Mouse (Mus musculus) liver, postnatal 0 days (tissue): ENCODE data around the gene Snrpn. TPM values are rescaled to one million over a fixed set of nuclear protein-coding genes. Genes with fewer than 3 reads are reported as not detected.
"Not testable (repeated sequence)": the region's sequence is repeated elsewhere in the genome, so short reads cannot be mapped to it uniquely, and the experiment has no call there.

ENCODE experiments used
- ATAC-seq: fragments of 200-750 bp; cut with Nextera tagmentation; 2 replicates; pipeline ENCODE4 v1.8.0; 2017; ENCODE audit warnings: mild to moderate bottlenecking, moderate library complexity
- DNase-seq: peaks from one replicate; pipeline ENCODE4 v3.0.0-alpha.2; 2016
- H3K27ac ChIP-seq: fragments of 300-500 bp; sonication (generic); 2 replicates; pipeline ENCODE4 v1.5.1; 2014; ENCODE audit warnings: antibody characterized with exemption, moderate library complexity, mild to moderate bottlenecking, low read depth
- H3K27me3 ChIP-seq: fragments of 300-500 bp; sonication (generic); 2 replicates; pipeline ENCODE4 v1.6.1; 2014; ENCODE audit warnings: low read length, control low read depth, mixed read lengths; ENCODE audit not compliant: insufficient read depth
- H3K36me3 ChIP-seq: fragments of 300-500 bp; sonication (generic); replicated peaks from 2 replicates; pipeline ENCODE4 v1.6.1; 2014; ENCODE audit warnings: mild to moderate bottlenecking, control low read depth, low read length, moderate library complexity, mixed read lengths; ENCODE audit not compliant: insufficient read depth
- H3K4me1 ChIP-seq: fragments of 300-500 bp; sonication (generic); 2 replicates; pipeline ENCODE4 v1.6.1; 2014; ENCODE audit warnings: antibody characterized with exemption, mild to moderate bottlenecking, control low read depth; ENCODE audit not compliant: insufficient read depth
- H3K4me2 ChIP-seq: fragments of 300-500 bp; sonication (generic); 2 replicates; pipeline ENCODE4 v1.6.1; 2014; ENCODE audit warnings: low read depth, mild to moderate bottlenecking, low read length, moderate library complexity, mixed read lengths
- H3K4me3 ChIP-seq: fragments of 300-500 bp; sonication (generic); 2 replicates; pipeline ENCODE4 v1.5.1; 2014; ENCODE audit warnings: low read depth, low read length
- H3K9ac ChIP-seq: fragments of 300-500 bp; sonication (generic); replicated peaks from 2 replicates; pipeline ENCODE4 v1.6.1; 2014; ENCODE audit warnings: mild to moderate bottlenecking, moderate library complexity
- H3K9me3 ChIP-seq: fragments of 300-500 bp; sonication (generic); 2 replicates; pipeline ENCODE4 v1.6.1; 2016; ENCODE audit warnings: mild to moderate bottlenecking, control low read depth, low read length, mixed read lengths
- CTCF ChIP-seq: sonication (generic); IDR thresholded peaks from 2 replicates; pipeline ENCODE4 v1.5.1; 2016; ENCODE audit warnings: antibody characterized with exemption, low read depth
- EP300 ChIP-seq: IDR thresholded peaks from 2 replicates; pipeline ENCODE4 v1.6.1; 2016; ENCODE audit warnings: antibody characterized with exemption, low read depth, mild to moderate bottlenecking
- WGBS: fragments of 180-500 bp; shearing (Covaris S2); extraction: QIAGEN DNeasy Blood & Tissue Kit; methylation state at CpG from one replicate; pipeline ENCODE4 v1.1.7; 2014; ENCODE audit not compliant: insufficient replicate concordance; 5-methylcytosine and 5-hydroxymethylcytosine counted together
- polyA plus RNA-seq: library from polyadenylated mRNA; unstranded; fragments of >200 nt; fragmentation: Nextera tagmentation; extraction: Ambion mirVana; gene quantifications from 2 replicates; pipeline ENCODE4 v1.2.1, GENCODE M21; 2015

Gene Snrpn
- 4.4 and 4.9 TPM in 2 replicates for polyA plus RNA-seq

- H3K27me3 ChIP-seq, result no peaks in the 10 kb centered on the region
- WGBS, result 57% methylated on average over 4 of the region's 4 CpGs
- H3K9me3 ChIP-seq, result no peaks in the 10 kb centered on the region
- no peak within 1 kb of the TSS for H3K9ac ChIP-seq
- H3K4me3 ChIP-seq, result no peak within 1 kb of the TSS
- TF ChIP-seq CTCF (no peak), EP300 (no peak)
- H3K36me3 ChIP-seq, result no peaks in the 10 kb centered on the region
- no peak for ATAC-seq
- no peak within 1 kb of the TSS for H3K27ac ChIP-seq
- DNase-seq, result no peak
- H3K4me1 ChIP-seq, result no peaks in the 10 kb centered on the region
- H3K4me2 ChIP-seq, result no peak within 1 kb of the TSS
These were observed at the start of gene Snrpn for GRCm38 (mm10) chr7:60139742-60140480. Snrpn (minus strand) TSS chr7:60140219.

GRCm38 (mm10) chr7:60170250-60171185, 30.5 kb upstream of the Snrpn start:
- H3K36me3 ChIP-seq, result no peaks in the 10 kb centered on the region
- ATAC-seq, result no peak
- WGBS, result 58% methylated on average over 5 of the region's 5 CpGs

GRCm38 (mm10) chr7:60125332-60125731, 14.7 kb downstream of the Snrpn start:
- Histone ChIP-seq H3K4me2 (no peak overlapping the region), H3K27ac (no peak overlapping the region), H3K9me3 (no peaks in the 10 kb centered on the region), H3K4me3 (no peak overlapping the region), H3K9ac (no peak overlapping the region), H3K36me3 (no peaks in the 10 kb centered on the region), H3K4me1 (no peaks in the 10 kb centered on the region), H3K27me3 (no peaks in the 10 kb centered on the region)
- 65% methylated on average over 7 of the region's 7 CpGs for WGBS
- ATAC-seq, result no peak
- no peak for TF ChIP-seq EP300
- TF ChIP-seq CTCF, result no peak
- DNase-seq, result no peak

More at GRCm38 (mm10) chr7:60170250-60171185, 30.5 kb upstream of the Snrpn start:
- DNase-seq, result no peak
- Histone ChIP-seq H3K9ac (no peak overlapping the region), H3K9me3 (no peaks in the 10 kb centered on the region), H3K27me3 (no peaks in the 10 kb centered on the region), H3K4me3 (no peak overlapping the region), H3K4me1 (no peaks in the 10 kb centered on the region), H3K27ac (no peak overlapping the region), H3K4me2 (no peak overlapping the region)
- TF ChIP-seq EP300, result no peak
- no peak for TF ChIP-seq CTCF

GRCm38 (mm10) chr7:60123086-60123624, 16.9 kb downstream of the Snrpn start:
- H3K27ac ChIP-seq, H3K9ac ChIP-seq, DNase-seq, H3K27me3 ChIP-seq, H3K4me3 ChIP-seq, ATAC-seq, H3K9me3 ChIP-seq, H3K4me1 ChIP-seq, H3K36me3 ChIP-seq, H3K4me2 ChIP-seq: not testable (repeated sequence)
- 44% methylated on average over 3 of the region's 3 CpGs for WGBS

- Histone ChIP-seq H3K4me3 (no peak overlapping the region), H3K36me3 (no peaks in the 10 kb centered on the region), H3K27ac (no peak overlapping the region), H3K9ac (no peak overlapping the region), H3K27me3 (no peaks in the 10 kb centered on the region), H3K4me1 (no peaks in the 10 kb centered on the region), H3K4me2 (no peak overlapping the region), H3K9me3 (no peaks in the 10 kb centered on the region)
- ATAC-seq, result no peak
- WGBS, result 60% methylated on average over 2 of the region's 2 CpGs
- TF ChIP-seq EP300, result no peak
- TF ChIP-seq CTCF, result no peak
- no peak for DNase-seq
These were observed 17.5 kb downstream of the Snrpn start for GRCm38 (mm10) chr7:60122434-60123085.
